Mouse (Mus musculus): ENCODE data around the gene Akap7. TPM values are rescaled to one million over a fixed set of nuclear protein-coding genes. Genes with fewer than 3 reads are reported as not detected.
"Not testable (repeated sequence)": the region's sequence is repeated elsewhere in the genome, so short reads cannot be mapped to it uniquely, and the experiment has no call there.

Gene Akap7
- polyA plus RNA-seq, 1 experiment from 2014 or later: 42.0 TPM

DNA sequence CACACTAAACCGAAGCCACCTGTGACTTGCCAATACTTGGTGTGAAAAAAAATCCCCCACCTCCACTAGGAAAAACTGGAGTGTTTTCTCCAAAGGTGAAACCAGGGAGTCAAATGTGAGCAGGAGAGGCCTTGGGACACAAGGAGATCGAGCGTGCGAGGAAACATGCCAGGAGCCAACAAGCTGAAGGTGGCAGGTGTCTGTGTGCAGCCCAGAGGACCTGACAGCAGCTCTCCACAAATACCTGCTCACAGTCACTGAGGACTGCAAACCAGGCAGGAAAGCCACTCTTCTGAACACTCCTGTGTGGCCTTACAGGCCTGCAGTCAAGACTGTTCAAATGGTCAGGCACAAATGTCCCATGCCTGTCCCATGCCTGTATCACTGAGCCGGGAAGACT, 130.4 kb downstream of the Akap7 start:
- Histone ChIP-seq H3K4me2 (ENCODE audit: low read length) (no peak overlapping the region), H3K9me3 (ENCODE audit: control insufficient read depth, low read length) (no peaks in the 10 kb centered on the region), H3K4me3 (ENCODE audit: control insufficient read depth in 1 of 2, insufficient read depth in 1 of 2, low read depth in 1 of 2, low read length in 2 of 2) (no peak overlapping the region), H3K4me1 (ENCODE audit: control insufficient read depth in 2 of 2, insufficient read depth in 2 of 2, low read length in 2 of 2) (no peaks in the 10 kb centered on the region), H3K9ac (ENCODE audit: low read length) (no peak overlapping the region), H3K27me3 (ENCODE audit: control insufficient read depth, insufficient read depth, low read length) (no peaks in the 10 kb centered on the region), H3K27ac (replicated peaks in 1 of 2; ENCODE audit: control insufficient read depth in 1 of 2, insufficient read depth in 1 of 2, low read depth in 2 of 2, low read length in 2 of 2) (no peak overlapping the region), H3K36me3 (ENCODE audit: control insufficient read depth, insufficient read depth, low read length) (no peaks in the 10 kb centered on the region)
- WGBS: 88% methylated on average over 5 of the region's 5 CpGs
- no peak for ATAC-seq (ENCODE audit: insufficient number of reproducible peaks, insufficient read depth, low FRiP score, low read depth)

DNA sequence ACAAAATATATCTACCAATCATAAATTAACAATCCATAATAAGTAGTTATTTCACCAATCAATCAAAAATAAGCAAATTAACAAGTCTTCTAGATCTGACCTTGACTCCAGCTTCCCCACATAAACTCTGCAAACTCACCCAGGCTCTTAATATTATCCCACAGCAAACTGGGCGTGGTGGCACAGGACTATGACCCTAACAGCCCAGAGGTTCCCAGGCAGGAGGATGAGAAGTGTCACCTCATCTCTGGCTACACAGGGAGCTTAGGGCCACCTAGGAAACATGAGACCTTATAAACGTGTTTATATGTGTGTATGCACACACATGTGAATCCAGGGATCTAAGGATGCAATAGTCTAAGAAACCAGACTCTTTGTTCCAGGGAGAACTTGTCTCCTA, 132.8 kb downstream of the Akap7 start:
- no peak overlapping the region for H3K4me3 ChIP-seq (ENCODE audit: control insufficient read depth in 1 of 2, insufficient read depth in 1 of 2, low read depth in 1 of 2, low read length in 2 of 2)
- H3K4me2 ChIP-seq (ENCODE audit: low read length): no peak overlapping the region
- H3K4me1 ChIP-seq (ENCODE audit: control insufficient read depth in 2 of 2, insufficient read depth in 2 of 2, low read length in 2 of 2): no peaks in the 10 kb centered on the region
- 79% methylated on average over 2 of the region's 2 CpGs for WGBS
- no peaks in the 10 kb centered on the region for H3K9me3 ChIP-seq (ENCODE audit: control insufficient read depth, low read length)
- no peak for ATAC-seq (ENCODE audit: insufficient number of reproducible peaks, insufficient read depth, low FRiP score, low read depth)
- peaks cover 3% of the 10 kb centered on the region for H3K36me3 ChIP-seq (ENCODE audit: control insufficient read depth, insufficient read depth, low read length)
- H3K27ac ChIP-seq (replicated peaks in 1 of 2; ENCODE audit: control insufficient read depth in 1 of 2, insufficient read depth in 1 of 2, low read depth in 2 of 2, low read length in 2 of 2): no peak overlapping the region
- H3K27me3 ChIP-seq (ENCODE audit: control insufficient read depth, insufficient read depth, low read length): no peaks in the 10 kb centered on the region
- H3K9ac ChIP-seq (ENCODE audit: low read length): no peak overlapping the region

DNA sequence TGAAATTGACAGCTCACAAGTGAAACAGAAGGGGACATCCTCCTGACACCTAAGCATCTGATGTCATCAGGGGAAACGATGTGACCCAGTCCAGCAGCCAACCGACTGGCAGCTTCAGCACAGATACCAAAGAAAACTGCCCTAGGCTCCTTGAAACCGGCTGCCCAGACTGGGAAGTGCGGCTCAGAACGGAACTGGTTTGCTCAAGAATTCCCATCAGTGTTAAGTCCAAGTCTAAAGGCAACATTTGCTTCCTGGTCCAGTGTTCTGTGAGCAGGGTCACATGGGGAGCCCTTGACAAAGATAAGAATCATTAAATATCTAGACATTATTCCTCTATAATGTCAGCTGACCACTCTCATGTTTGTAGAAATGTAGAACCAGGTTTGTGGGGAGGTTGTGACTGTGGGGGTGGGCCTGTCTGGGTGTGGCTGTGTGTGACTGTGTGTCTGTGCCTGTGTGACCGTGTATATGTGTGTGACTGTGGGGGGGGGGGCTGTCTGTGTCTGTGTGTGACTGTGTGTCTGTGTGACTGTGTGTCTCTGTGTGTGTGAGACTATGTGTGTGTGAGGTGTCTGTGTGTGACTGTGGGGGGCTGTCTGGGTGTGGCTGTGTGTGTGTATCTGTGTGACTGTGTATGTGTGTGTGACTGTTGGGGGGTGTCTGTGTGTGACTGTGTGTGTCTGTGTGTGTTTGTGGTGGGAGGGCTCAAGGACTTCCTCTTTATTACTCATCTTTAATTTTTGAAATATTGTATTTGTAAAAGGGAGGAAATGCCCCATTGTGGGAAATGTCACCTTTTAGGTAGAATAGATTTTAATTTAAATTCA, 140.1 kb downstream of the Akap7 start:
- peaks cover 5% of the 10 kb centered on the region for H3K36me3 ChIP-seq (ENCODE audit: control insufficient read depth, insufficient read depth, low read length)
- 65% methylated on average over 6 of the region's 6 CpGs for WGBS
- 0 out of 2 replicates have a peak, but pooled peaks have one; percentile 31 for ATAC-seq (ENCODE audit: insufficient number of reproducible peaks, insufficient read depth, low FRiP score, low read depth)

DNA sequence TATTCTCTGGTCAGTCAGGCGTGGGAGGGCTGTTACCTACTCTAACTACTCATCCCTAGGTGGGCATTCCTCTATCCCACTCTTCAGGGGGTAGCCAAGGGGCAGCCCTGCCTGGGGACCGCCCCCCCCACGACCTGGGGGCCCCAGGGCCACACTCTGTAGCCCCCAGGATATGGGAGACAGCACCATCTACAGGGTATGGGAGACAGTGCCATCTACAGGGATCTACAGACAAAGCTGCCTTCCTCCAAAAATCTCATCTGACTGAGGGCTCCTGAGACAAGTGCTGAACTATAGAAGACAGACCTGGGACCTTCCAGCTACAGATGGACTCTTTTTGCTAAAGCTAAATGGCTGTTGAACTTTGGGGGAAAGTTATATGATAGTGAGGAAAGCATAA, 144.2 kb downstream of the Akap7 start:
- not testable (repeated sequence) for H3K4me2 ChIP-seq (ENCODE audit: low read length); H3K36me3 ChIP-seq (ENCODE audit: control insufficient read depth, insufficient read depth, low read length); H3K4me3 ChIP-seq (ENCODE audit: control insufficient read depth in 1 of 2, insufficient read depth in 1 of 2, low read depth in 1 of 2, low read length in 2 of 2); H3K27ac ChIP-seq (replicated peaks in 1 of 2; ENCODE audit: control insufficient read depth in 1 of 2, insufficient read depth in 1 of 2, low read depth in 2 of 2, low read length in 2 of 2); H3K9ac ChIP-seq (ENCODE audit: low read length); H3K9me3 ChIP-seq (ENCODE audit: control insufficient read depth, low read length); ATAC-seq (ENCODE audit: insufficient number of reproducible peaks, insufficient read depth, low FRiP score, low read depth); H3K27me3 ChIP-seq (ENCODE audit: control insufficient read depth, insufficient read depth, low read length); H3K4me1 ChIP-seq (ENCODE audit: control insufficient read depth in 2 of 2, insufficient read depth in 2 of 2, low read length in 2 of 2)
- WGBS: 31% methylated on average over 3 of the region's 3 CpGs

More for the DNA sequence above, 140.1 kb downstream of the Akap7 start:
- H3K4me3 ChIP-seq (ENCODE audit: control insufficient read depth in 1 of 2, insufficient read depth in 1 of 2, low read depth in 1 of 2, low read length in 2 of 2): no peak overlapping the region
- no peaks in the 10 kb centered on the region for H3K9me3 ChIP-seq (ENCODE audit: control insufficient read depth, low read length)
- no peak overlapping the region for H3K4me2 ChIP-seq (ENCODE audit: low read length)
- H3K9ac ChIP-seq (ENCODE audit: low read length): no peak overlapping the region
- H3K27ac ChIP-seq (replicated peaks in 1 of 2; ENCODE audit: control insufficient read depth in 1 of 2, insufficient read depth in 1 of 2, low read depth in 2 of 2, low read length in 2 of 2): no peak overlapping the region
- no peaks in the 10 kb centered on the region for H3K27me3 ChIP-seq (ENCODE audit: control insufficient read depth, insufficient read depth, low read length)
- H3K4me1 ChIP-seq (ENCODE audit: control insufficient read depth in 2 of 2, insufficient read depth in 2 of 2, low read length in 2 of 2): no peaks in the 10 kb centered on the region

DNA sequence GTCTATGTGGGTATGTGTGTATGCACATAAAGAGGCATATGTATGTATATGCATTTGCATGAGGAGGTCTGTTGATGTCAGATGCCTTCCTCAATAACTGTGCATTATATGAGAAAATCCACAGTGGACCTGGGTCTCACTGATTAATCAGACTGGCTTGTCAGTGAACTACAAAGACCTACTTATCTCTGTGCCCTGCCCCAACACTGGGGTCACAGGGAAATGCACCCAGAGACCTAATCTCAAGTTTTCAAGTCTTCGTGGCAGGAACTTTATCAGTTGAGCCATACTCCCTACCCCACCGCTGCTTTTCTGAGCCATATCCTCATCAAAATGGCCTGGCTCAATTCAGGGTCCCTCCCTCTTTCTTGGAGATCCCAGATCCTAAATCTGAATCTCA, 146.0 kb downstream of the Akap7 start:
- WGBS: 28% methylated on average over 2 of the region's 2 CpGs
- ATAC-seq (ENCODE audit: insufficient number of reproducible peaks, insufficient read depth, low FRiP score, low read depth): no peak

DNA sequence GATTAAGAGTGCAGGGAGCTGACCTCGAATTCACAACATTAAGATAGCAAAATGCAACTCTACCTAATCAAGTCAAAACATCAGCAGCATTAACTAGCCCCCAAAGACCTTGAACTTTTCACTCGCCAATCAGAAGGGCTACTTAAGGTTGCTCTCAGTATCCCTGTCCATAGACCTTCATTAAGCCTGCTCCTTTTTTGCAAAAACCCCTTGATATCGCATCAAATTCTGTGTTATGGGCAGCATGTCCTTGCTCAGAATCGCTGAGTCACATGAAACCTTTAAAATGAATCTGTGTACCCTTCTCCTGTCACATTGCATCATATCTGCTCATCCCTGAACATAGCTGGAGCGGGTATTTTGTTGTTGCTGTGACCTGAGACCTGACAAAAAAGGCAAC, 149.0 kb downstream of the Akap7 start:
- no peak for ATAC-seq (ENCODE audit: insufficient number of reproducible peaks, insufficient read depth, low FRiP score, low read depth)
- 77% methylated on average over 5 of the region's 5 CpGs for WGBS
- H3K4me1 ChIP-seq (ENCODE audit: control insufficient read depth in 2 of 2, insufficient read depth in 2 of 2, low read length in 2 of 2): no peaks in the 10 kb centered on the region
- H3K4me3 ChIP-seq (ENCODE audit: control insufficient read depth in 1 of 2, insufficient read depth in 1 of 2, low read depth in 1 of 2, low read length in 2 of 2): no peak overlapping the region
- H3K9ac ChIP-seq (ENCODE audit: low read length): no peak overlapping the region
- H3K27me3 ChIP-seq (ENCODE audit: control insufficient read depth, insufficient read depth, low read length): no peaks in the 10 kb centered on the region
- no peaks in the 10 kb centered on the region for H3K36me3 ChIP-seq (ENCODE audit: control insufficient read depth, insufficient read depth, low read length)
- H3K9me3 ChIP-seq (ENCODE audit: control insufficient read depth, low read length): no peaks in the 10 kb centered on the region
- H3K4me2 ChIP-seq (ENCODE audit: low read length): no peak overlapping the region
- H3K27ac ChIP-seq (replicated peaks in 1 of 2; ENCODE audit: control insufficient read depth in 1 of 2, insufficient read depth in 1 of 2, low read depth in 2 of 2, low read length in 2 of 2): no peak overlapping the region

More for the DNA sequence above, 146.0 kb downstream of the Akap7 start:
- H3K36me3 ChIP-seq (ENCODE audit: control insufficient read depth, insufficient read depth, low read length): no peaks in the 10 kb centered on the region
- no peaks in the 10 kb centered on the region for H3K27me3 ChIP-seq (ENCODE audit: control insufficient read depth, insufficient read depth, low read length)
- H3K27ac ChIP-seq (replicated peaks in 1 of 2; ENCODE audit: control insufficient read depth in 1 of 2, insufficient read depth in 1 of 2, low read depth in 2 of 2, low read length in 2 of 2): no peak overlapping the region
- H3K4me3 ChIP-seq (ENCODE audit: control insufficient read depth in 1 of 2, insufficient read depth in 1 of 2, low read depth in 1 of 2, low read length in 2 of 2): no peak overlapping the region
- H3K4me1 ChIP-seq (ENCODE audit: control insufficient read depth in 2 of 2, insufficient read depth in 2 of 2, low read length in 2 of 2): no peaks in the 10 kb centered on the region
- H3K9ac ChIP-seq (ENCODE audit: low read length): no peak overlapping the region
- no peak overlapping the region for H3K4me2 ChIP-seq (ENCODE audit: low read length)
- no peaks in the 10 kb centered on the region for H3K9me3 ChIP-seq (ENCODE audit: control insufficient read depth, low read length)

DNA sequence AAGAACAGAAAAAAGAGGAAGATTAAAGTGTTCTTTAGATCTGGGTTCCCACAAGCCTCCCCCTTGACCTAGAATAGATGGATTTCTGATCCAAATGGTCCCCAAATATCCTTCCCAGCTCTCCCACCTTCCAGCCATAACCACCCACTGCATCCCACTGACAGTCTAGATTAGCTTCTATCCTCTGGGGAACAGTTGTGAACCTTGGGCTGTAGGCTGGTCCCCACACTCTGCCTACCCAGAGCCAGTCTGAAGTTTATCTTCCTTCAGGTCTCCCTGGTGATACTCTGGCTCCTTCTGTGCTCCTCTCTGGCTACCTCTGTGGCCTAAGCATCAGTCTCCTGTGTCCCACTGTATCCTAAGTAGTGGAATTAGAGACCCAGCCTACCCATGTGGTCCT, 150.3 kb downstream of the Akap7 start:
- no peaks in the 10 kb centered on the region for H3K4me1 ChIP-seq (ENCODE audit: control insufficient read depth in 2 of 2, insufficient read depth in 2 of 2, low read length in 2 of 2)
- H3K36me3 ChIP-seq (ENCODE audit: control insufficient read depth, insufficient read depth, low read length): no peaks in the 10 kb centered on the region
- H3K9ac ChIP-seq (ENCODE audit: low read length): no peak overlapping the region
- H3K4me3 ChIP-seq (ENCODE audit: control insufficient read depth in 1 of 2, insufficient read depth in 1 of 2, low read depth in 1 of 2, low read length in 2 of 2): no peak overlapping the region
- no peak overlapping the region for H3K27ac ChIP-seq (replicated peaks in 1 of 2; ENCODE audit: control insufficient read depth in 1 of 2, insufficient read depth in 1 of 2, low read depth in 2 of 2, low read length in 2 of 2)
- H3K27me3 ChIP-seq (ENCODE audit: control insufficient read depth, insufficient read depth, low read length): no peaks in the 10 kb centered on the region
- H3K4me2 ChIP-seq (ENCODE audit: low read length): no peak overlapping the region
- H3K9me3 ChIP-seq (ENCODE audit: control insufficient read depth, low read length): no peaks in the 10 kb centered on the region
- no peak for ATAC-seq (ENCODE audit: insufficient number of reproducible peaks, insufficient read depth, low FRiP score, low read depth)

DNA sequence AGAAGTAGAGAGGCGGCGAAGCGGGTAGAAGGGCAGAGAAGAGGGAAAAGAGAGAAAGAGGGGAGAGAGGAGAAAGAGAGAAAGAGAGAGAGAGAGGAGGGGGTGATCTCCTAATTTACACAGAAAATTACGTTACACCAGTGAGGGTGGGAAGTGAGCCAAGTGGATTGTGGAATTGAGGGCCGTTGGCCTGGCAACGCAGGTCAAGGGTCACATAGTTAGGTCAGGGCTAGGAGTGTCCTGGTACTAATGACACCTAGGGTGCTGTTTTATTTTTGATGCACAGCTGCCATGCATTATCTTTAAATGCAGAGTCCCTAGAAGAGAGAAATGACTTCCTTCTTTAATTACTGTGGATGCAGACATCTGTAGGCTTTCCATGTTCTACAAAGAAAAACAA, 153.4 kb downstream of the Akap7 start:
- no peak for ATAC-seq (ENCODE audit: insufficient number of reproducible peaks, insufficient read depth, low FRiP score, low read depth)
- Histone ChIP-seq H3K36me3 (ENCODE audit: control insufficient read depth, insufficient read depth, low read length) (no peaks in the 10 kb centered on the region), H3K4me3 (ENCODE audit: control insufficient read depth in 1 of 2, insufficient read depth in 1 of 2, low read depth in 1 of 2, low read length in 2 of 2) (no peak overlapping the region), H3K27me3 (ENCODE audit: control insufficient read depth, insufficient read depth, low read length) (no peaks in the 10 kb centered on the region), H3K9ac (ENCODE audit: low read length) (no peak overlapping the region), H3K27ac (replicated peaks in 1 of 2; ENCODE audit: control insufficient read depth in 1 of 2, insufficient read depth in 1 of 2, low read depth in 2 of 2, low read length in 2 of 2) (no peak overlapping the region), H3K4me1 (ENCODE audit: control insufficient read depth in 2 of 2, insufficient read depth in 2 of 2, low read length in 2 of 2) (no peaks in the 10 kb centered on the region), H3K9me3 (ENCODE audit: control insufficient read depth, low read length) (no peaks in the 10 kb centered on the region), H3K4me2 (ENCODE audit: low read length) (no peak overlapping the region)
- WGBS: 77% methylated on average over 6 of the region's 6 CpGs

Measured in heart, embryonic 14.5 days (tissue).